Mouse (Mus musculus): Measurements from ENCODE around the gene Wdr43.

GRCm38 (mm10) chr17:71693780-71694179, 78.1 kb downstream of the Wdr43 start:
- peak; percentile 75 for TF ChIP-seq CTCF (IDR thresholded peaks at IDR 0.05; ENCODE audit: low read depth)
- TF ChIP-seq EP300 (IDR thresholded peaks at IDR 0.05; ENCODE audit: low read depth): no peak
